Mouse (Mus musculus) CH12.LX (cell line): ENCODE data around the gene Wnk2. TPM values are rescaled to one million over a fixed set of nuclear protein-coding genes. Genes with fewer than 3 reads are reported as not detected.

Experiments
- DNase-seq: peaks from one replicate; pipeline ENCODE4 v3.0.0-alpha.2; 2013; ENCODE audit errors: extremely low read depth
- H3K27ac ChIP-seq: 2 replicates; pipeline ENCODE4 v1.5.1; 2012; ENCODE audit warnings: low read depth, mild to moderate bottlenecking, control low read depth, moderate library complexity; ENCODE audit not compliant: insufficient read depth
- H3K27me3 ChIP-seq: replicated peaks from 2 replicates; pipeline ENCODE3; 2012; ENCODE audit warnings: inconsistent platforms
- H3K36me3 ChIP-seq, 2 experiments: replicated peaks in 1 of 2; 2 replicates each; pipeline versions ENCODE3 to v1.6.1; 2012; ENCODE audit warnings: inconsistent platforms in 1 of 2, low read length in 1 of 2, mild to moderate bottlenecking in 1 of 2, mixed read lengths in 1 of 2, moderate library complexity in 1 of 2; ENCODE audit not compliant: control insufficient read depth in 1 of 2, insufficient read depth in 1 of 2
- H3K4me1 ChIP-seq, 2 experiments: 2 replicates each; pipeline ENCODE4 v1.6.1; 2012; ENCODE audit warnings: inconsistent platforms in 1 of 2, moderate library complexity in 1 of 2; ENCODE audit not compliant: insufficient read depth in 2 of 2, control insufficient read depth in 1 of 2
- H3K4me2 ChIP-seq: 2 replicates; pipeline ENCODE4 v1.6.1; 2012; ENCODE audit warnings: low read depth, mild to moderate bottlenecking, control low read depth; ENCODE audit not compliant: poor library complexity, insufficient read depth, severe bottlenecking
- H3K4me3 ChIP-seq, 3 experiments: fragments of 150-350 bp in 1 of 3; sonication (generic) in 1 of 3; replicated peaks in 1 of 3; 2 replicates each; pipeline versions ENCODE3 to v1.5.1; 2011 to 2012; ENCODE audit warnings: low read depth in 2 of 3, low read length in 2 of 3, mild to moderate bottlenecking in 2 of 3, moderate library complexity in 2 of 3, control low read depth in 1 of 3, improper control_type of control experiment in 1 of 3, inconsistent platforms in 1 of 3, mixed read lengths in 1 of 3; ENCODE audit not compliant: poor library complexity in 1 of 3
- H3K79me2 ChIP-seq: replicated peaks from 2 replicates; pipeline ENCODE4 v1.6.1; 2012; ENCODE audit warnings: mild to moderate bottlenecking, moderate library complexity; ENCODE audit not compliant: control insufficient read depth, poor library complexity, insufficient read depth, severe bottlenecking; ENCODE audit errors: extremely low read depth
- H3K9ac ChIP-seq: 2 replicates; pipeline ENCODE4 v1.6.1; 2012; ENCODE audit warnings: low read depth, mild to moderate bottlenecking, control low read depth, moderate library complexity; ENCODE audit not compliant: insufficient read depth
- H3K9me3 ChIP-seq: replicated peaks from 2 replicates; pipeline ENCODE3; 2012; ENCODE audit warnings: low read length, inconsistent platforms, mixed read lengths
- BHLHE40 ChIP-seq: IDR thresholded peaks from 2 replicates; pipeline ENCODE4 v1.6.1; 2011; ENCODE audit warnings: mild to moderate bottlenecking, low read depth, low read length, improper control_type of control experiment
- CHD1 ChIP-seq: IDR thresholded peaks from 2 replicates; pipeline ENCODE4 v1.6.1; 2012; ENCODE audit warnings: low read depth, low read length, improper control_type of control experiment, inconsistent platforms
- CHD2 ChIP-seq: IDR thresholded peaks from 2 replicates; pipeline ENCODE4 v1.6.1; 2011; ENCODE audit warnings: low read length, improper control_type of control experiment
- E2F4 ChIP-seq: IDR thresholded peaks from 2 replicates; pipeline ENCODE4 v1.6.1; 2011; ENCODE audit warnings: low read depth, low read length, improper control_type of control experiment; ENCODE audit not compliant: insufficient replicate concordance
- ETS1 ChIP-seq: conservative IDR thresholded peaks from 2 replicates; pipeline ENCODE4 v1.6.1; 2012; ENCODE audit warnings: low read depth, mild to moderate bottlenecking, inconsistent platforms, low read length, improper control_type of control experiment, moderate library complexity
- GABPA ChIP-seq: IDR thresholded peaks from 2 replicates; pipeline ENCODE4 v1.6.1; 2012; ENCODE audit warnings: low read depth, low read length, improper control_type of control experiment, inconsistent platforms; ENCODE audit not compliant: insufficient replicate concordance
- HCFC1 ChIP-seq: IDR thresholded peaks from 2 replicates; pipeline ENCODE4 v1.6.1; 2012; ENCODE audit warnings: low read depth, mild to moderate bottlenecking, inconsistent platforms, low read length, improper control_type of control experiment
- KAT2A ChIP-seq: IDR thresholded peaks from 2 replicates; pipeline ENCODE4 v1.6.1; 2012; ENCODE audit warnings: low read length, improper control_type of control experiment, inconsistent platforms; ENCODE audit not compliant: insufficient replicate concordance
- MAFK ChIP-seq: IDR thresholded peaks from 2 replicates; pipeline ENCODE4 v1.6.1; 2011; ENCODE audit warnings: low read length, improper control_type of control experiment; ENCODE audit not compliant: insufficient replicate concordance
- MAX ChIP-seq: IDR thresholded peaks from 2 replicates; pipeline ENCODE4 v1.6.1; 2011; ENCODE audit warnings: low read length, improper control_type of control experiment
- MYC ChIP-seq: IDR thresholded peaks from 2 replicates; pipeline ENCODE4 v1.6.1; 2011; ENCODE audit warnings: low read depth, mild to moderate bottlenecking, improper control_type of control experiment, low read length
- NELFE ChIP-seq: IDR thresholded peaks from 2 replicates; pipeline ENCODE4 v1.6.1; 2011; ENCODE audit warnings: low read depth, low read length, improper control_type of control experiment
- NRF1 ChIP-seq: IDR thresholded peaks from 2 replicates; pipeline ENCODE4 v1.6.1; 2014; ENCODE audit warnings: low read depth, mild to moderate bottlenecking, inconsistent platforms, low read length, improper control_type of control experiment, moderate library complexity
- PAX5 ChIP-seq: IDR thresholded peaks from 2 replicates; pipeline ENCODE4 v1.6.1; 2012; ENCODE audit warnings: low read length, inconsistent platforms, mixed read lengths
- POLR2AphosphoS2 ChIP-seq: IDR thresholded peaks from 2 replicates; pipeline ENCODE4 v1.6.1; 2011; ENCODE audit warnings: low read depth, low read length, improper control_type of control experiment
- RCOR1 ChIP-seq: conservative IDR thresholded peaks from 2 replicates; pipeline ENCODE4 v1.6.1; 2012; ENCODE audit warnings: low read depth, mild to moderate bottlenecking, inconsistent platforms, low read length, improper control_type of control experiment
- SIN3A ChIP-seq: IDR thresholded peaks from 2 replicates; pipeline ENCODE4 v1.6.1; 2012; ENCODE audit warnings: low read length, improper control_type of control experiment, inconsistent platforms
- TCF12 ChIP-seq: IDR thresholded peaks from 2 replicates; pipeline ENCODE4 v1.6.1; 2014; ENCODE audit warnings: low read depth, mild to moderate bottlenecking, inconsistent platforms, low read length, improper control_type of control experiment
- UBTF ChIP-seq: IDR thresholded peaks from 2 replicates; pipeline ENCODE4 v1.6.1; 2012; ENCODE audit warnings: low read depth, mild to moderate bottlenecking, inconsistent platforms, low read length, improper control_type of control experiment, moderate library complexity
- USF1 ChIP-seq: IDR thresholded peaks from 2 replicates; pipeline ENCODE4 v1.6.1; 2014; ENCODE audit warnings: low read depth, mild to moderate bottlenecking, inconsistent platforms, low read length, improper control_type of control experiment
- ZKSCAN1 ChIP-seq: IDR thresholded peaks from 2 replicates; pipeline ENCODE4 v1.6.1; 2012; ENCODE audit warnings: low read depth, inconsistent platforms, low read length, improper control_type of control experiment, borderline replicate concordance
- ZMIZ1 ChIP-seq: IDR thresholded peaks from 2 replicates; pipeline ENCODE4 v1.6.1; 2012; ENCODE audit warnings: low read depth, mild to moderate bottlenecking, inconsistent platforms, low read length, improper control_type of control experiment
- dilution Hi-C: fragments of 300-500 bp; cut with MboI; formaldehyde crosslinking; loops from 2 replicates; pipeline ENCODE4 v1.14.3; 2020; ENCODE audit warnings: low sequenced_read_pairs; ENCODE audit not compliant: extremely low pct_unique_long_range_greater_than_20kb, extremely low pct_ligation_motif_present
- in situ Hi-C: fragments of 300-500 bp; cut with MboI; formaldehyde crosslinking; loops from 3 replicates; pipeline ENCODE4 v1.14.3; 2019; ENCODE audit warnings: low sequenced_read_pairs, low pct_ligation_motif_present, low pct_unique_long_range_greater_than_20kb, mixed read lengths
- polyA plus RNA-seq: library from polyadenylated mRNA; unstranded; fragments of >175 nt; gene quantifications from 2 replicates; pipeline ENCODE4 v1.2.1, GENCODE M21; 2012; ENCODE audit warnings: low read depth; ENCODE audit not compliant: insufficient read length
- total RNA-seq, 2 experiments: library from RNA; depleted of rRNA; stranded (reverse); fragments of 300-350 nt in 1 of 2; fragments of >200 nt in 1 of 2; gene quantifications; 2 replicates each; pipeline ENCODE4 v1.2.3; 2012 to 2014

Gene Wnk2
- total and polyA plus RNA-seq, 3 experiments: 0.04 TPM; not detected in 2

GRCm38 (mm10) chr13:49071861-49072260 is 76.0 kb downstream of the Wnk2 start:
- no peak overlapping the region for H3K27ac ChIP-seq
- no peak overlapping the region for H3K4me3 ChIP-seq
- H3K79me2 ChIP-seq: no peaks in the 10 kb centered on the region
- no peak overlapping the region for H3K4me2 ChIP-seq
- no peaks in the 10 kb centered on the region for H3K9me3 ChIP-seq
- H3K9ac ChIP-seq: no peak overlapping the region
- dilution Hi-C loops (no loop called here), in situ Hi-C loops (no loop called here)
- DNase-seq: no peak
- H3K36me3 ChIP-seq: no peaks in the 10 kb centered on the region
- H3K27me3 ChIP-seq: peaks cover 6% of the 10 kb centered on the region
- no peak for TF ChIP-seq POLR2AphosphoS2
- TF ChIP-seq KAT2A: no peak
- no peak for TF ChIP-seq SIN3A
- TF ChIP-seq ETS1: no peak
- no peak for TF ChIP-seq NRF1
- TF ChIP-seq TCF12: no peak
- TF ChIP-seq NELFE: no peak
- no peak for TF ChIP-seq HCFC1
- no peak for TF ChIP-seq UBTF
- TF ChIP-seq MAFK: no peak
- no peak for TF ChIP-seq BHLHE40
- no peak for TF ChIP-seq MYC
- no peak for TF ChIP-seq CHD1
- TF ChIP-seq MAX: no peak
- TF ChIP-seq GABPA: no peak
- TF ChIP-seq PAX5: no peak
- TF ChIP-seq RCOR1: no peak
- TF ChIP-seq USF1: no peak
- no peak for TF ChIP-seq ZKSCAN1
- TF ChIP-seq E2F4: no peak
- H3K4me1 ChIP-seq: peaks cover 10 to 32% of the 10 kb centered on the region in 2 experiments

DNA sequence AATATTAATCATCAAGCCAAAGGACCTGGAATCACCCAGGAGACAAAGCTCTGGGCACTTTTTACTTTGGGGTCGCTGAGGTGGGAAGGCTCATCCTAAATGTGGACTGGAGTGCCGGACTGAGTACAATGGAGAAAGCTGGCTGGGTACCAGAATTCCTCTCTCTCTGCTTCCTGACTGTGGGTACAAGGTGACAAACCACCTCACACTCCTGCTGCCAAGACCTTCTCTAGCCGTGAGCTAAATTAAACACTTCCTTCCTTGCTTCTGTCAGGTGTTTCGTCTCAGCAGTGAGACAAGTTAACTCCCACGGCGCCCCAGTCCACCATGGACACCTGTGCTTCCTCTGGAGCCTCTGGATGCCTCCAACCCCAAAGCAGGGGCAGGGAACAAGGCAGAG is 77.8 kb downstream of the Wnk2 start:
- no peak for DNase-seq
- H3K4me2 ChIP-seq: peak overlapping the region; percentile 62; the same call in 1 of the 2 replicates
- no peaks in the 10 kb centered on the region for H3K9me3 ChIP-seq
- H3K9ac ChIP-seq: no peak overlapping the region
- TF ChIP-seq ZKSCAN1: no peak
- no peak for TF ChIP-seq ZMIZ1
- TF ChIP-seq NELFE: no peak
- no peak for TF ChIP-seq CHD2
- TF ChIP-seq MYC: no peak
- dilution Hi-C loops: no loop called here
- no peak overlapping the region for H3K4me3 ChIP-seq
- no peaks in the 10 kb centered on the region for H3K36me3 ChIP-seq
- H3K79me2 ChIP-seq: no peaks in the 10 kb centered on the region
- in situ Hi-C loops: no loop called here
- peaks cover 4% of the 10 kb centered on the region for H3K27me3 ChIP-seq
- no peak overlapping the region for H3K27ac ChIP-seq
- peaks cover 10 to 32% of the 10 kb centered on the region in 2 experiments for H3K4me1 ChIP-seq
